Mouse (Mus musculus): ENCODE measurements around the gene Pnmal2.

DNA sequence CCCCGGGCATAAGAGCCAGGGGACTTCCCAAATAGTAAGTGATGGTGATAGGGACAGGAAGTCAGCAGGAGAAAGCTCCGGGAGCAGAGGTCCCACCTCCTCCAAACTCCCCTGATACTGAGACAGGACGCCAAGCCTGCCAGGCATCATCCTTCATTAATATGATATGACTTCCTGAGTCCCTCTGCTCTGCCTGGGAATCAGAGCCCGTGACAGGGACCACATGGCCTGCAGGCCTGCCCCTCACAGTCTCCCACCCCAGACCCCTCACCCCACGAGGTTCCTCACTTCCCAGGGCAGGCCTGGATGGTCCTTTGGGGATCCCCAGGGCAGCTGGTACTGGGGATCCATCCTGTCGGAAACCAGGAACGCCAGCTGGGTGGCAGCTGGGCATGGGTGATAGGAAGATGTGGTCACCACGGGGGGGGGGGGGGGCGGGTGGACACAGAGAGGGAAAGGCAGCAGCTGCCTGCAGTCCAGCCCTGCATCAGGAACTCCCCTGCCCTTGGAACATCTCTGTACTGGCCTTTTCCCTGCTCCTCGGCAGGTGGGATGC is 40.3 kb upstream of the Pnmal2 start:
- TF ChIP-seq CTCF (IDR thresholded peaks at IDR 0.05; ENCODE audit: extremely low read depth, insufficient read depth, low read length) (no peak), POLR2A (IDR thresholded peaks at IDR 0.05; ENCODE audit: extremely low read depth, insufficient read depth, low read length) (no peak)

Data from cortical plate, adult 2 months (tissue).